Mouse (Mus musculus) bone marrow, adult 2 months (tissue): Measurements from ENCODE around the gene Gm11492. TPM values are rescaled to one million over a fixed set of nuclear protein-coding genes. Genes with fewer than 3 reads are reported as not detected.

Experiments
- H3K27ac ChIP-seq: fragments of 200-500 bp; 2 replicates; pipeline ENCODE4 v1.5.1; 2012; ENCODE audit warnings: low read depth, mild to moderate bottlenecking, control low read depth, inconsistent platforms, low read length; ENCODE audit not compliant: control insufficient read depth, poor library complexity, insufficient read depth
- H3K4me1 ChIP-seq: fragments of 200-500 bp; 2 replicates; pipeline ENCODE4 v1.6.1; 2011; ENCODE audit warnings: low read length; ENCODE audit not compliant: control insufficient read depth, insufficient read depth
- H3K4me3 ChIP-seq: fragments of 200-500 bp; replicated peaks from 2 replicates; pipeline ENCODE3; 2011; ENCODE audit warnings: mild to moderate bottlenecking, low read depth, low read length, control low read depth; ENCODE audit not compliant: control insufficient read depth
- CTCF ChIP-seq: fragments of 200-500 bp; IDR thresholded peaks from 2 replicates; pipeline ENCODE4 v1.5.1; 2011; ENCODE audit warnings: low read length, control low read depth; ENCODE audit not compliant: control insufficient read depth, insufficient read depth
- POLR2A ChIP-seq: fragments of 200-500 bp; IDR thresholded peaks from 2 replicates; pipeline ENCODE4 v1.6.1; 2011; ENCODE audit warnings: low read depth, mild to moderate bottlenecking, control low read depth, low read length, borderline replicate concordance; ENCODE audit not compliant: control insufficient read depth
- WGBS: fragments of 180-500 bp; shearing (Covaris S2); methylation state at CpG from one replicate; pipeline ENCODE4 v1.1.7; 2018; 5-methylcytosine and 5-hydroxymethylcytosine counted together
- polyA plus RNA-seq: library from polyadenylated mRNA; stranded (reverse); fragments of >200 nt; gene quantifications from 2 replicates; pipeline ENCODE4 v1.2.4, GENCODE M21; 2011; ENCODE audit warnings: low replicate concordance; ENCODE audit not compliant: missing spikeins, insufficient read depth, insufficient read length

The Gm11492 gene
- polyA plus RNA-seq, 1 experiment: not detected

GRCm38 (mm10) chr11:87581933-87582710, 15.7 kb downstream of the Gm11492 start:
- Histone ChIP-seq H3K4me1 (no peaks in the 10 kb centered on the region; the same call in 1 of the 2 replicates), H3K4me3 (no peak overlapping the region), H3K27ac (no peak overlapping the region)
- WGBS: 80% methylated on average over 8 of the region's 8 CpGs
- TF ChIP-seq POLR2A: no peak
- TF ChIP-seq CTCF: no peak

- H3K4me3 ChIP-seq: no peak overlapping the region
- WGBS: 84% methylated on average over 6 of the region's 6 CpGs
- TF ChIP-seq CTCF (no peak), POLR2A (no peak)
These were observed 17.0 kb downstream of the Gm11492 start for GRCm38 (mm10) chr11:87583291-87584034.

GRCm38 (mm10) chr11:87584711-87585505, 18.5 kb downstream of the Gm11492 start:
- H3K4me1 ChIP-seq: no peaks in the 10 kb centered on the region; the same call in 1 of the 2 replicates
- H3K4me3 ChIP-seq: no peak overlapping the region
- 85% methylated on average over 10 of the region's 10 CpGs for WGBS
- H3K27ac ChIP-seq: no peak overlapping the region
- TF ChIP-seq CTCF (no peak), POLR2A (no peak)

More at GRCm38 (mm10) chr11:87583291-87584034, 17.0 kb downstream of the Gm11492 start:
- Histone ChIP-seq H3K27ac (no peak overlapping the region), H3K4me1 (no peaks in the 10 kb centered on the region; the same call in 1 of the 2 replicates)

GRCm38 (mm10) chr11:87587211-87587874, 20.9 kb downstream of the Gm11492 start:
- 84% methylated on average over 5 of the region's 5 CpGs for whole genome bisulfite sequencing
- TF ChIP-seq POLR2A (no peak), CTCF (no peak)

GRCm38 (mm10) chr11:87589605-87590004, 23.2 kb downstream of the Gm11492 start:
- WGBS: 95% methylated on average over 8 of the region's 8 CpGs
- TF ChIP-seq POLR2A (no peak), CTCF (no peak)
- Histone ChIP-seq H3K4me1 (peaks cover 5% of the 10 kb centered on the region; the same call in 1 of the 2 replicates), H3K27ac (no peak overlapping the region), H3K4me3 (no peak overlapping the region)

More at GRCm38 (mm10) chr11:87587211-87587874, 20.9 kb downstream of the Gm11492 start:
- no peaks in the 10 kb centered on the region; the same call in 1 of the 2 replicates for H3K4me1 ChIP-seq
- H3K4me3 ChIP-seq: no peak overlapping the region
- no peak overlapping the region for H3K27ac ChIP-seq

GRCm38 (mm10) chr11:87590841-87591525, 24.5 kb downstream of the Gm11492 start:
- 2% methylated on average over 25 of the region's 25 CpGs for WGBS
- H3K4me1 ChIP-seq: peaks cover 6% of the 10 kb centered on the region; the same call in 1 of the 2 replicates
- peak overlapping the region; percentile 95 for H3K27ac ChIP-seq
- TF ChIP-seq POLR2A: no peak
- TF ChIP-seq CTCF: no peak
- peak overlapping the region; percentile 68 for H3K4me3 ChIP-seq
